Mouse (Mus musculus) C2C12 (cell line): ENCODE results near the gene Adgrd1.

Experiments
- CEBPB ChIP-seq: IDR thresholded peaks from one replicate; pipeline ENCODE4 v1.6.1; 2011; ENCODE audit warnings: low read depth, mild to moderate bottlenecking, control low read depth, moderate library complexity
- CTCF ChIP-seq: IDR thresholded peaks from one replicate; pipeline ENCODE4 v1.5.1; 2011; ENCODE audit not compliant: control insufficient read depth, insufficient read depth, insufficient read length
- MAX ChIP-seq: IDR thresholded peaks from one replicate; pipeline ENCODE4 v1.6.1; 2011; ENCODE audit warnings: mild to moderate bottlenecking, control low read depth
- MYOD1 ChIP-seq: IDR thresholded peaks from one replicate; pipeline ENCODE4 v1.6.1; 2011; ENCODE audit warnings: low read depth; ENCODE audit not compliant: control insufficient read depth, insufficient read length
- MYOG ChIP-seq: IDR thresholded peaks from one replicate; pipeline ENCODE4 v1.6.1; 2011; ENCODE audit not compliant: control insufficient read depth, insufficient read length; ENCODE audit errors: extremely low read depth
- USF1 ChIP-seq: IDR thresholded peaks from one replicate; pipeline ENCODE4 v1.6.1; 2011; ENCODE audit warnings: low read depth, mild to moderate bottlenecking, control low read depth, moderate library complexity

DNA sequence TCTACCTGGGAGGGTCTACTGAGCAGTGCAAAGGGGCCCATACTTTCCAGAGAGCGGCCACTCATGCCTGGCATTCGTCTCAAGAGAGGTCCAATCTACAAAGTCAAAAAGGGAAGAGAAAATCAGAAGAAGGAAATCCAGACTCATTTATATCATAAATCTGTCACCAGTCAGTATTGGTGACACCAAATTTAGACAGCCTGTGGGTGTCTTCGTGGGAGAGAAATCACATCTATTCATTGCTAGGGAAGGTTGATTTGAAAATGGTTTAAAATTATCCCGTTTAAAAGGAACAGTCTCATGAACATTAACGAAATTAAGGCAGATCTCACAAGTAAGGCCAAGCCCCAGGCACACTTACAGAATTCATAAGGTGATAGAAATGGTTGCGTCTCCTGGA lies 76.0 kb downstream of the Adgrd1 start:
- TF ChIP-seq CTCF (no peak), MAX (no peak), MYOG (no peak), USF1 (no peak), MYOD1 (no peak), CEBPB (no peak)
